Mouse (Mus musculus) cerebellum, adult 11-12 months (tissue): ENCODE data around the gene Ftsj1.

Experiments
- DNase-seq: peaks from one replicate; pipeline ENCODE4 v3.0.0; 2022

Ftsj1 gene

DNA sequence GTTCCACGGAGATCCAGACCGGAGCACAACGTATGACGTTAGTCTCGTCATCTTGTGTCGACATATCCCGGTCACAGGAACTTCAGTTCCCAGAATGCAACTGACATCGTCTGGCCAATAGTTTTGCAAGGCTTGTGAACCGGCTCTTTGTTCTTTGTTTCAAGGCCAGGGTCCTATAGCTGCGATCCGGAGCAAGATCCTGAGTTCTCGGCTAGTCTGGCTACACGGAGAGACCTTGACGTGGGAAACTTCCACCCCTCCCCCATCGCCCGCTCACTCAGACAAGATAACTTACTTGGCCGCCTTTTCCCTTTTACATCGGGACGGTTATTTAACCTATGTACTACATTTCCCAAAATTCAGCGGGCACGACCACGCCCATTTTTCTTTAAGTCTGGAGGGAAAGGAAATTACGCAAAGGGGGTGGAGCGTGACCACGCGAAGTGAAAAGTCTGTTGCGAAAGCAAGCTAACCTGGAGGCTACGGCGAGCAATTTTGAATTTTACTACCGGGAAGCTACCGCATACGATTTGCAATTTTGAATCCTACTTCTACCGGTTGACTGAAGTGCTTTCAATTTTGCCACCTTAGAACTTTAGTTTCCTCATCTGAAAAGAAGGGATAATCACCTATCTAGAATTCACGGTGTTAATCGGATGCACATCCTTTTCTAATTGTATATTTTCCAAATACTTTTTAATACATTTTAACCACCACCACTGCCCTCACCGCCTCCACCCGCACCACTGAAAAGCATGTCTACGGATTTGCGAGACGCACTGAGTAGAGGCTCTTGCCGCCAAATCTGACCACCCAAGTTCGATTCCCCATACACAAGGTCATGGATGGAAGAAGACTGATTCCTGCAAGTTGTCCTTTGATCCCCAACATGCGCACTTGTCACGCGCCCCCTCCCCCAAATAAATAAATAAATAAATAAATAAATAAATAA is at the start of gene Ftsj1:
Gene Ftsj1, minus strand, starts transcription at position 73 of the 952 bp plus-strand sequence.
- peak; percentile 88 for DNase-seq

DNA sequence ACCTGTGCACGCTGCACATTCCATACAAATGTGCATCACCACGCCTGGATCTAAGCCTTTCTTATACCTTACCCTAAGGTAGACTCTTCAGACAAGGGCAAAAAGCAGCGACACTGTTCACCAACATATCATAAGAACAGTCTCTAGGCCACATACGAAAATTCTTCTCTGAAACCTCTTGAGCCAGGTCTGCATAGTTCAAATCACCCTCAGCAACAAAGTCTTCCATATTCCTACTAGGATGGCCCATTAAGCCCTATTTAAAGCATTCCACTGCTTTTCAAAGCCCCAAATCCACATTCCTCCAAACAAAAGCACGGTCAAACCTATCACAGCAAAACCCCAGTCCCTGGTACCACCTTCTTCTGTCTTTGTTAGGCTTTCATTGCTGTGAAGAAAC is 36.4 kb upstream of the Ftsj1 start:
- DNase-seq, result no peak

DNA sequence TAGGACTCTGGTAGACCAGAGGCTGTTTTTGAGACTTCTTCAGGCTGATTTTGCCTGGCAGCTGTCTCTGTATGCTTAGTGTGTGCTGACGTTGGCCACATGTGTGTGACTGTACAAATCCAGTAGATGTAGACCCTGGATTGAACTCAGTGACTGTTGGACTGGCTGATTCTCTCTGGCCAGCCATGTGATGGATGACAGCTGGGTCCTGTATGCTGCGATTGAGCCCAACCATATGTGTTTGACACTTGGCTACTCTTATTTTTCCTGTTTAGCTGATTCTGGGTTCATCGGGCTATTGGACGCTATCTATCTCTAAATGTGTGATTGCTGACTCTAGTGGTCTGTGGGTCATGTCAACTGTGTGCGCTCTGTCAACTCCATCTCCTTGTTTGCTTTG is 21.9 kb upstream of the Ftsj1 start:
- no peak for DNase-seq

DNA sequence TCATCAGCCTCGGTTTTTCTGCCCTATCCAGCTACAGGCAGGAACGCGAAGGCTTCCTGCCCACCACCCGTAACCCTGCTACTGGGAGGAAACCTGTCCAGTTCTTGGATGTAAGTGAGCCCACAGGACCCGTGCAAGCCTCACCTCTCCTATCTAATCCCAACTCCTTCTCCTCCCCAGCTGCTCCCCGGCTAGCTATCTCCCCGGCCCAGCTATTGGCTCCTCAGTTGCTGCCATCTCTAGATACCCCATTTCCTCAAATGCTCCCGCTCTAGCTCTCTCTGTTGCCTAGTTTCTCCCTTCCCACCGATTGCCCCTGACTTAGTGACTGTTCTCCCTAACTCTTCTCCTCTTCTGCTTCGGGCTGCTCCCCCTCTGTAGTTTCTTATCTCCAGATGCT is 19.8 kb upstream of the Ftsj1 start:
- DNase-seq, result no peak

DNA sequence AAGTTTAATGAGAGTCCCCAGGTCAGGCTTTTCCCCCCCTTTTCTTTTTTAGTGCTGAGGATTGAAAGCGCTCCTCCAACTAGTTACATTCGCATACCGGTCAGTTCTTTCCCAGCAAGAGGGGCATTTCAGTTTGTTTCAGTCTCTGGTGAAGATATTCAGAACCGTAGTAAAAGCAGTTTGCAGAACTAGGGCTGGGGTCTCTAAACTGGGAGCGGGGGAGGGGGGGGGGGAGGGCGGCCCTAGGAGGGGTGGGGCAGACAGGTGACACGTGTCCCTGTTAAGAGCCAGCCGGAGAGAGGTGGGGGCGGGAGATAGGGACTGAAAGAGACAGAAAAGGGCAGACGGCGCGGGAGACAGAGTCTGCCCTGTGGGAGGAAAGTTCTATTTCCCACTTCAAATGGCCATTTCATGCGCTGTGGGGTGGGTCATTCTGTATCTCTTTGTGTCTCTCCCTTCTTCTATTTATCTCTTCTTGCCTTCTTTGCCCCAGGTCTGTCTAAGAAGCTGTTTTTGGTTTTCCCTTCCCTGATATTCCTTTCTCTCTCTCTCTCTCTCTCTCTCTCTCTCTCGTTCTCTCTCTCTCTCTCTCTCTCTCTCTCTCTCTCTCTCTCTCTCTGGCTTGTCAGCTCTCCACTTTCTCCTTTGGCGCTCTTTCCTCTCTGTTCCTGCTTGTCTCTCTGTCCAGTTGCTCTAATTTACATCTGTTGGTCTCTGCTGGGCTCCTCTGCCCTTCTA is 19.0 kb upstream of the Ftsj1 start, which contains the start of gene Slc38a5:
Gene Slc38a5, plus strand, starts transcription at position 51 of the 738 bp plus-strand sequence.
- no peak for DNase-seq

DNA sequence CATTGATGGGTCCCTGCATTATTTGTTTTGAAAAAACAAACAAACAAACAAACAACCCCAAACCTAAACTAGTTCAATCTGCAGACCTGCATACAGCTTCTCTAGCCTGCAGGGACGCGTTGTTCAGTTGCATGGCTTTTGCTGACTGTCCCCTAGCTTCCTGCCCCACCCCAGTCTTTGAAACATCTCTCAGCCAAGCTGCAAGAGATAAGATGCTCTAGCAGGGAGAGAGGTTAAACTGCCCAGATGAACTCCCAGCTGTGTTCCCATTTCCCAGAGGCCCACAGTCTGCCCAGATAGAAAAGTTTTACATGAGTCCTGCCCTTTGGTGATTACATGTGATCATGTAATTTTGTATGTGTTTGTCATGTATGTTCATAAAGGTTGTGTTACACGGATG is 12.0 kb upstream of the Ftsj1 start:
- DNase-seq, result no peak

DNA sequence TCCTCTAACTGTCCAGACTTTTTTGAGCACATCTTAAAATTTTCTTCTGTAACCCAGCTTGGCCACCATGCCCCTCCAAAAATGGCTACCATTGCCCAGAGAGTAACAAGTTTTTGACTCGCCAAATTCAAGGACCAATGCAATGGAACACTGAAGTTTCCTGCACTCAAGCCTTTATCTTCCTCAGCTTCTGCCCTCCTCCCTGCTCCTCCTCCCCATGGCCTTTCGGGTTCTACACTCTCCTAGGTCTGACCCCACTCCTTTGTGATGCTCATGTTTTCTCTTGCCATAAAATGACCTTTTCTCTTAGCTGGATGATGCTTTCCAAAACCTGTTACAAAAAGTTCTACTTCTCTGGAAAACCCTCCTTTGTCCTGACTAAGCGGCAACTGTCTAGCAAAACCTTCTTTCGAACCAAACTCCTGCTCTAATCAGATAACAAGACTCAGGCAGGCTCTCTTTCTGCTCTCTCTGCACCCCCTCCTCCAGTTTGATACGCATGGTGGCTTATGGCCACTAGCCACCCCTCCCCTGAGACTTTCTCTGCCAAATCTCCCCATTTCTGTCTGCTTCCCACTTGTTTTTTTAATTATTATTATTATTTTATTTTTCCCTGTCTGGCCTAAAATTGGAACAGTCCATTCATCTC is 11.1 kb upstream of the Ftsj1 start:
- DNase-seq, result no peak

DNA sequence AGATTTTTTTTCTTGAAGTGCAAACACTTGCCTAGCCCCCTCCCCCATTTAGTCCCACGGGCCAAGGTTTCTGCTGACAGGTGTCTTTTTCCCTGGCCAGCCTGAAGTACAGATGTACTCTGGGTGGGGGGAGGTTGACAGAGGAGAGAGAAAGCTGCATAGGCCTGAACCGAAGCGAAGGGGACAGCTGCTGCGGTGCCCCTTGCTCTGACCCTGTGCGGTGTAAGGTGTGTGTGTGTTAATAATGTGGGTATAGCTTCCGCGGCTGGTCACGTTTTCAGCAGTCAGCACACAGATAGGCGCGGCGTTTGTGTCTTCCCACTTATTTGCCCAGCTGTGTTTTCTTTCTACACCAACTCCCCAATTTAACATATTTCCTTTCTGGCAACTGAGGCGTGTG is 7.3 kb upstream of the Ftsj1 start:
- DNase-seq, result no peak

DNA sequence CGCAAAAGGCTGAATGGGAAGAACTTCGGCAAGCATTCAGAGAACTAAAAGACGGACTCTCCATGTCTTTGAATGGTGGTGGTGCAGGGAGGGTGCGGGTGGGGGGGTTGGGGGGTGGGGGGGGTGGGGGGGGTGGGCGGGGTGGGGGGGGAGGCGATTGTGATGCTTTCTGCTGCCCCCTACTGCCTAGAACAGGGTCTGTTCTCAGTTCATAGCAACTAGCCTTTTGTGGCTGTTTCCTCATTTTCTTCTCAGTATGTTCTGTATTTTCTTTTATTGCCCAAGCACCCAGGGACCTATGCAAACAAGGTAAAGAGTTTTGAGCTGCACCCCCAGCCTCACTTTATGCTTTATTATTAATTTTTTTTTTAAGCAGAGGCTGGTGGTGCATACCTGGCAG is 3.6 kb upstream of the Ftsj1 start:
- DNase-seq, result no peak

- no peak for DNase-seq
These were observed 1.5 kb upstream of the Ftsj1 start for GRCm38 (mm10) chrX:8253711-8254110.

DNA sequence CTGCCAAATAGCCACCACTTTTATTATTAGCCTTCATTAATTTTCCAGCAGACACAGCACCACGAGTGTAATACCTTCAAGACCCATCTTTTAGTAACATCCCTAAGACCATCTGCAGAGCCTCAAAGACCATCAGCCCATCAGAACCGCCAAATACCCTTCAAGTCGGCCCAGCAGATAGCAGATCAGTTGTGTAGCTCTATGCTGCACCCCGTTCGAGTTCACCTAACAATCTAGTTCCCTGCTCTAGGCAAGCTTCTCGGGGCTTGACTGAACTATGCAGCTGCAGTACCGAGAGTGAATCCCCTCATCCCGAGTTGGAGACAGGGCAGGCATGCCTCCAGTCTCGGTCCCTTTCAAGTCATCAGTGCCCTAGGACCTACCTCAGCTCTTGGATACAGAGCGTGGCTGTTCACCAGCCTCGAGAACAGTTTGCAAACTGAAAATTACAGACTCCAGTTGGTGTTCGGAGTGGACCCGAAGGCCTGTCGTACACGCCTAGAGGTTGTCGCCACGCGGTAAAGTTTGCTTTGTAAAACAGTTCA is 345 bp downstream of the Ftsj1 start:
- DNase-seq, result no peak

- no peak for DNase-seq
These were observed 3.6 kb downstream of the Ftsj1 start for GRCm38 (mm10) chrX:8248542-8249120.

DNA sequence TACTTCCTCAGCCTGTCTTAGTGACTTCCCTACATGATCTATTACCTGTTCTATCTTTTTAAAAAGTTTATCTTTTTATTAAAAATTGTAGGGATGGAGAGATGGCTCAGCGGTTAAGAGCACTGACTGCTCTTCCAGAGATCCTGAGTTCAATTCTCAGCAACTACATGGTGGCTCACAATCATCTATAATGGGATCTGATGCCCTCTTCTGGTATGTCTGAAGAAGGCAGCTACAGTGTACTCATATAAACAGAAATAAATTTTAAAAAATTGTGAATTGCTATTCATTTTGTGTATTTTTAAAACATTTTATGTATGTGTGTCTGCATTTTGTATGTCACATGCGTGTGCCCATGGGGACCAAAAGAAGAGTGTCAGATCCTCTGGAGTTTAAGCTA is 4.5 kb downstream of the Ftsj1 start:
- no peak for DNase-seq

DNA sequence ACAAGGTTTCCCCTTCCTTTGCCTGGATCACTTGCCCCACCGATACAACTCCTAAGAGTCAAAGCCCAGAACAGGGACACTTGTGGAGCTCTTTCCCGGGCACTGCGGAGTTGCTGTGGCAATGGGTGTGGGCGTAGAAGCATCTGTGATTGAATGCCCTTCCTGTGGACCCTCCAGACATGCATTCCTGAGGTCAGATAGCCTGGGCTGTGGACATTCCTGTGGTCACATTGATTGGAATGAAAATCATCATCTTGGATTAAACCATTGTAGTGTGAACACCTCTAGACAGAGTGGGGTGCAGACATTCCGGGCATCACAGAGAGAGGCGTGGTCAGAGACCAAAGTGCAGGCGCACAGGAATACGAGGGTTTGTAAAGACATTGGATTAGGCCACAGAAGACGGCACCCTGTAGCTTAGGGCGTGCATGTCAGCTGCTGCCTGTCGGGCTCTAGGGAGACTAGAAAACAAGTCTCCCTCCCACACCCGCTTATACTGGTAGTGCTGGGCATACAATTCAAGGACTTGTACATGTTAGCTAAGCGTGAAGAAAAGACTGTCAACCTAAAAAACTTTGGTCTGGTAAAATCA is 13.3 kb downstream of the Ftsj1 start:
- DNase-seq, result no peak

GRCm38 (mm10) chrX:8236704-8237103 is 15.5 kb downstream of the Ftsj1 start:
- no peak for DNase-seq

DNA sequence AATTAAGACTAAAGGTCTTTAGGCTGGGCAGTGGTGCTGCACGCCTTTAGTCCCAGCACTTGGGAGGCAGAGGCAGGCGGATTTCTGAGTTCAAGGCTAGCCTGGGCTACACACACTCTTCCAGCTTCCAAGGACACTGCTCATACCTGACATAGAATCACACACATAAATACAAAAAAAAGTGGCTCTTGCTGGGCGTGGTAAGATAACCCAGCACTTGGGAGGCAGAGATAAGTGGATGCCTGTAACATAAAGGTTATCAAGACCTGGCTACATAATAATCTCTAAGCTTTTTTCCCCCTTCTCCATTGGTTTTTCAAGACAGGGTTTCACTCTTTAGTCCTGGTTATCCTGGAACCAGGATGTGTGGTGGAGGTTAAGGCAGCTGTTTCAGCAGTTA is 18.6 kb downstream of the Ftsj1 start:
- no peak for DNase-seq

- no peak for DNase-seq
These were observed 21.9 kb downstream of the Ftsj1 start for GRCm38 (mm10) chrX:8230272-8230671.

GRCm38 (mm10) chrX:8223473-8223872 is 28.7 kb downstream of the Ftsj1 start:
- no peak for DNase-seq

GRCm38 (mm10) chrX:8222678-8223421 is 29.4 kb downstream of the Ftsj1 start:
- DNase-seq, result peak; percentile 65

- DNase-seq, result peak; percentile 72
These were observed 29.9 kb downstream of the Ftsj1 start for GRCm38 (mm10) chrX:8222296-8222677.

DNA sequence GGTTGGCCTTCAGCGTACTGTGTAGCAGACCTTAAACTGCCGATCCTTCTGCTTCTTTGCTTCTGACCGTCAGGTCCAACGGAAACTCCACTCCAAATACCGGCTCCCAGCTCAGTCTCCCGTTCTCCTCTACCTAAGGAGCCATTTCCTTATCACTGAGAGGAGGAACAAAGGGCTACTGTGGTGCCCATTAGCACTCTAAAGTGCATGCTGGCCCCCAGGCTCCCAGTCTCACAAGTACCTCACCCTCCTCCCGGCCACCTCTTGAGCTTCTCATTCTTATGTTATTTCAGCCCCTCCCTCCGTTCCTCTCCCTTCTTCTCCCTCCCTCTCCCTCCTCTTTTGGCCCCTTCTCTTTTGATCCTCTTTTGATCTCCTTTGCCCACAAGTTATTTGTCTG is 32.6 kb downstream of the Ftsj1 start:
- no peak for DNase-seq

DNA sequence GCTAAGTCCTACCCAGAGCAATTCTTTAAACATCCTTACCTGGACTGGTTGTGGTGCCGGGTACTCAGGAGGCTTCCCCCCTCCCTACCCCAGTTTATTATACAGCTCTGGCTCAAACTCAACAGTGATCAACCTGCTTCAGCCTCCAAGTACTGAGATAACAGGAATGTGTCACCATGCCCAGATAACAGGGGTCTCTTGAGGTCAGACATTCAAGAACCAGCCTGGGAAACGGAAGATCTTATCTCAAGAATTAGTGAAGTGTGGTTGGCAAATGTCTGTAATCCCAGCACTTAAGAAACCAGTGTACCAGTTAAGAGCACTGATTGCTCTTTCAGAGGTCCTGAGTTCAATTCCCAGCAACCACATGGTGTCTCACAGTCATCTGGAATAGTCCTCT is 34.1 kb downstream of the Ftsj1 start:
- DNase-seq, result no peak
